Mouse (Mus musculus): ENCODE measurements around the gene Nat8f1. TPM values are rescaled to one million over a fixed set of nuclear protein-coding genes. Genes with fewer than 3 reads are reported as not detected.
"Not testable (repeated sequence)": the region's sequence is repeated elsewhere in the genome, so short reads cannot be mapped to it uniquely, and the experiment has no call there.

The Nat8f1 gene
- polyA plus RNA-seq, 1 experiment from 2014 or later = 3.6 TPM

DNA sequence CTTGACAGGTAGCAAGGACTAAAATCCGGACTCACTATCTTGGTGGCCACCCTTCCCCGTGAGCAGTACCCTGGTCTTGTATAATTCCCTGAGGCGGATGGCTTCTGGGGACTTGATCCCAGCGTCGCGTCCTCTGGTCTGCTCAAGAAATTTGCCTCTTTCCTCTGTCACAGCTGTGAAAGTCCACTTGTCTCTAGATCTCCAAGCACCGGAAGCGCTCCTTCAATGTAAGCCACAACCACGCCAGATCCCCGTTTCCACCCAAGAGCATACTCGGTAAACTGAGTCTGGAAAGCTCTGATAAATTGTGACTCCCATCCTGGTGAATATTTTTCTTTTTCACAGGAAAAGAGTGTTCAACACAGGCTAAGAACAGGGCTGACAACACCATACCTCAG is 347 bp downstream of the Nat8f1 start:
- H3K36me3 ChIP-seq (ENCODE audit: control insufficient read depth, insufficient read depth, low read length) = no peaks in the 10 kb centered on the region
- no peak for ATAC-seq (replicated peaks; ENCODE audit: insufficient number of reproducible peaks, low FRiP score, low TSS enrichment)
- H3K4me3 ChIP-seq (ENCODE audit: low read depth, low read length) = peak overlapping the region; percentile 71
- 5% methylated on average over 11 of the region's 11 CpGs for WGBS (ENCODE audit: insufficient replicate concordance)
- H3K4me1 ChIP-seq (ENCODE audit: control insufficient read depth, insufficient read depth, low read length) = peaks cover 7% of the 10 kb centered on the region
- H3K4me2 ChIP-seq = peak overlapping the region; percentile 83
- H3K9me3 ChIP-seq (replicated peaks; ENCODE audit: control insufficient read depth, low read length) = no peaks in the 10 kb centered on the region
- peak overlapping the region; percentile 89 for H3K9ac ChIP-seq (ENCODE audit: low read depth, low read length)
- no peaks in the 10 kb centered on the region for H3K27me3 ChIP-seq (ENCODE audit: control insufficient read depth, insufficient read depth, low read length)
- peak overlapping the region; percentile 79 for H3K27ac ChIP-seq (ENCODE audit: low read depth, low read length)

- Histone ChIP-seq H3K9me3 (replicated peaks; ENCODE audit: control insufficient read depth, low read length) (no peaks in the 10 kb centered on the region), H3K27ac (ENCODE audit: low read depth, low read length) (no peak within 1 kb of the TSS), H3K4me2 (no peak within 1 kb of the TSS), H3K36me3 (ENCODE audit: control insufficient read depth, insufficient read depth, low read length) (no peaks in the 10 kb centered on the region), H3K4me1 (ENCODE audit: control insufficient read depth, insufficient read depth, low read length) (peaks cover 7% of the 10 kb centered on the region), H3K4me3 (ENCODE audit: low read depth, low read length) (no peak within 1 kb of the TSS), H3K9ac (ENCODE audit: low read depth, low read length) (no peak within 1 kb of the TSS), H3K27me3 (ENCODE audit: control insufficient read depth, insufficient read depth, low read length) (no peaks in the 10 kb centered on the region)
- 77% methylated on average over 3 of the region's 3 CpGs for WGBS (ENCODE audit: insufficient replicate concordance)
- ATAC-seq (replicated peaks; ENCODE audit: insufficient number of reproducible peaks, low FRiP score, low TSS enrichment) = no peak
These were observed 3.9 kb downstream of the Nat8f1 start, which contains the start of gene Tprkb for GRCm38 (mm10) chr6:85911587-85911986. TSS of gene Tprkb (plus strand) at chr6:85911865.

GRCm38 (mm10) chr6:85909704-85910103 is 5.8 kb downstream of the Nat8f1 start:
- ATAC-seq (replicated peaks; ENCODE audit: insufficient number of reproducible peaks, low FRiP score, low TSS enrichment) = no peak
- peaks cover under 1% of the 10 kb centered on the region; the same call in 1 of the 2 replicates for H3K4me1 ChIP-seq (ENCODE audit: control insufficient read depth, insufficient read depth, low read length)
- 92% methylated on average over 1 of the region's 1 CpGs for WGBS (ENCODE audit: insufficient replicate concordance)
- H3K4me2 ChIP-seq = no peak overlapping the region
- no peak overlapping the region for H3K4me3 ChIP-seq (ENCODE audit: low read depth, low read length)
- H3K36me3 ChIP-seq (ENCODE audit: control insufficient read depth, insufficient read depth, low read length) = no peaks in the 10 kb centered on the region
- H3K27ac ChIP-seq (ENCODE audit: low read depth, low read length) = no peak overlapping the region
- H3K9ac ChIP-seq (ENCODE audit: low read depth, low read length) = no peak overlapping the region
- no peaks in the 10 kb centered on the region for H3K9me3 ChIP-seq (replicated peaks; ENCODE audit: control insufficient read depth, low read length)
- no peaks in the 10 kb centered on the region for H3K27me3 ChIP-seq (ENCODE audit: control insufficient read depth, insufficient read depth, low read length)

DNA sequence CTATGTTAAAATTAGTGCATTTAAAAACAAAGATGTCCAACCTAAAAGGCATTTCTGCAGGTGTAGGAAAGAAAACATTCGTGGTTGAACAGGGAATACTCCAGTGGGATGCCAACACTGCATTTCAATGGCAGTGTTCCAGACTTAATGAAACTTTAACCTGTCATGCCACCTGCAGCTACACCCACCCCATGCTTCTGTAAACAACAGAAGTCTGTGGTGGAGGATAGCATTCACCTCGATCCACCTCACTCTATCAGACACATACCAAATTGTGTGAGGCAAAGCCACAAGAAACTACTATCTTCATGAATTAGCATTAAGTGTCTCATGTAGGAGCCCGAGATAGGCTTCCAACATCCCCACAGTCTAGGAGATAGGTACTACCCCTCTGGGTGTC is 7.1 kb downstream of the Nat8f1 start:
- Histone ChIP-seq H3K4me2 (no peak overlapping the region), H3K27ac (ENCODE audit: low read depth, low read length) (no peak overlapping the region), H3K9me3 (replicated peaks; ENCODE audit: control insufficient read depth, low read length) (no peaks in the 10 kb centered on the region), H3K9ac (ENCODE audit: low read depth, low read length) (no peak overlapping the region), H3K4me1 (ENCODE audit: control insufficient read depth, insufficient read depth, low read length) (no peaks in the 10 kb centered on the region), H3K27me3 (ENCODE audit: control insufficient read depth, insufficient read depth, low read length) (no peaks in the 10 kb centered on the region), H3K36me3 (ENCODE audit: control insufficient read depth, insufficient read depth, low read length) (no peaks in the 10 kb centered on the region), H3K4me3 (ENCODE audit: low read depth, low read length) (no peak overlapping the region)
- ATAC-seq (replicated peaks; ENCODE audit: insufficient number of reproducible peaks, low FRiP score, low TSS enrichment) = no peak
- WGBS (ENCODE audit: insufficient replicate concordance) = 68% methylated on average over 3 of the region's 3 CpGs

- H3K36me3 ChIP-seq (ENCODE audit: control insufficient read depth, insufficient read depth, low read length); ATAC-seq (replicated peaks; ENCODE audit: insufficient number of reproducible peaks, low FRiP score, low TSS enrichment); H3K9me3 ChIP-seq (replicated peaks; ENCODE audit: control insufficient read depth, low read length); H3K4me1 ChIP-seq (ENCODE audit: control insufficient read depth, insufficient read depth, low read length); H3K27me3 ChIP-seq (ENCODE audit: control insufficient read depth, insufficient read depth, low read length); H3K9ac ChIP-seq (ENCODE audit: low read depth, low read length); H3K4me3 ChIP-seq (ENCODE audit: low read depth, low read length); H3K27ac ChIP-seq (ENCODE audit: low read depth, low read length); H3K4me2 ChIP-seq: not testable (repeated sequence)
- WGBS (ENCODE audit: insufficient replicate concordance) = 66% methylated on average over 2 of the region's 2 CpGs
These were observed 8.6 kb downstream of the Nat8f1 start for GRCm38 (mm10) chr6:85906911-85907351.

DNA sequence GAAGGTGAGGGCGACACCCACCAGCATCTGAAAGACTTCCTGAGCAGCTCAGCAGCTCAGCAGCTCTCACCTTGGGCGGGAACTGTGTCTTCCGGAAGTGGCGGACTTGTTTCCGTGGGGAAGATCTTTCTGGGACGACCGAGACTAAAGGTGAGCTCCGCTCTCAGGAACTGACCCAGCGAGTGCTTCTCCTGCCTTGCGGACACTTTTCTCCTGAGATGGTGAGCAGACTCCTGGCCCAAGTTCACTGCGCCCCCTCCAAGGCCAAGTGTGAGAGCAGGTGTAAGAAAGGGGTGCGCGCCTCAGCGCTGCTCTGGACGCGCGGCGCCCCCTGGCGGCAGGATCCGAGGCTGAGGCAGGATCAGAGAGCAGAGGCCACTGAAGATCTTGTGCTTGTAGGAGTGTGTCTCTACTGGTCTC is 10.8 kb downstream of the Nat8f1 start, which contains the start of gene Nat8f4:
Gene Nat8f4 (minus strand): TSS at position 243 of the 420 bp plus-strand sequence.
- ATAC-seq (replicated peaks; ENCODE audit: insufficient number of reproducible peaks, low FRiP score, low TSS enrichment); H3K9me3 ChIP-seq (replicated peaks; ENCODE audit: control insufficient read depth, low read length); H3K4me1 ChIP-seq (ENCODE audit: control insufficient read depth, insufficient read depth, low read length); H3K27me3 ChIP-seq (ENCODE audit: control insufficient read depth, insufficient read depth, low read length); H3K36me3 ChIP-seq (ENCODE audit: control insufficient read depth, insufficient read depth, low read length); H3K27ac ChIP-seq (ENCODE audit: low read depth, low read length): not testable (repeated sequence)
- 14% methylated on average over 20 of the region's 20 CpGs for WGBS (ENCODE audit: insufficient replicate concordance)
- Histone ChIP-seq H3K4me2 (peak within 1 kb of the TSS; percentile 53), H3K9ac (ENCODE audit: low read depth, low read length) (0 out of 2 replicates have a peak within 1 kb of the TSS, but pooled peaks have one; percentile 22), H3K4me3 (ENCODE audit: low read depth, low read length) (peak within 1 kb of the TSS; percentile 28)

DNA sequence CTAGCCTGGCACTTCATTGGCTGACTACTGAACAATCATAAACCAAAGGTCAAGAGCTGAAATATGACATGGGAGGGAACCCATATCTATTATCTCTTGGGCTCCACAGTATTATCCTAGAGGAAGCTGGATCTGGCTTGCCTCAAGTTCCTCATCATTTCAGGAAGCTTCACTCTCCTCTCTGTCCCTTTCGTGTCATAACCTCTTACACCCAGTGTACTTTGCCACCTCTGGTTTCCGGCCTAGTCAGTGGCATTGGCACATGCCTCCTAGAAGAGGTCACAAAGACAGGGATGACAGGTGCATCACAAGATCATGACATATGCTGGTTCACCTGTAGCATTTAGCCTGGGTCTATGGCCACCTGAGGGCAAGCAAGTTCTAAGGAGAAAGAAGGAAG is 13.2 kb downstream of the Nat8f1 start:
- Histone ChIP-seq H3K4me1 (ENCODE audit: control insufficient read depth, insufficient read depth, low read length) (no peaks in the 10 kb centered on the region), H3K27ac (ENCODE audit: low read depth, low read length) (no peak overlapping the region), H3K4me2 (no peak overlapping the region), H3K4me3 (ENCODE audit: low read depth, low read length) (no peak overlapping the region), H3K36me3 (ENCODE audit: control insufficient read depth, insufficient read depth, low read length) (no peaks in the 10 kb centered on the region), H3K9me3 (replicated peaks; ENCODE audit: control insufficient read depth, low read length) (no peaks in the 10 kb centered on the region), H3K27me3 (ENCODE audit: control insufficient read depth, insufficient read depth, low read length) (no peaks in the 10 kb centered on the region), H3K9ac (ENCODE audit: low read depth, low read length) (no peak overlapping the region)
- ATAC-seq (replicated peaks; ENCODE audit: insufficient number of reproducible peaks, low FRiP score, low TSS enrichment) = no peak
- WGBS (ENCODE audit: insufficient replicate concordance) = 83% methylated on average over 2 of the region's 2 CpGs

DNA sequence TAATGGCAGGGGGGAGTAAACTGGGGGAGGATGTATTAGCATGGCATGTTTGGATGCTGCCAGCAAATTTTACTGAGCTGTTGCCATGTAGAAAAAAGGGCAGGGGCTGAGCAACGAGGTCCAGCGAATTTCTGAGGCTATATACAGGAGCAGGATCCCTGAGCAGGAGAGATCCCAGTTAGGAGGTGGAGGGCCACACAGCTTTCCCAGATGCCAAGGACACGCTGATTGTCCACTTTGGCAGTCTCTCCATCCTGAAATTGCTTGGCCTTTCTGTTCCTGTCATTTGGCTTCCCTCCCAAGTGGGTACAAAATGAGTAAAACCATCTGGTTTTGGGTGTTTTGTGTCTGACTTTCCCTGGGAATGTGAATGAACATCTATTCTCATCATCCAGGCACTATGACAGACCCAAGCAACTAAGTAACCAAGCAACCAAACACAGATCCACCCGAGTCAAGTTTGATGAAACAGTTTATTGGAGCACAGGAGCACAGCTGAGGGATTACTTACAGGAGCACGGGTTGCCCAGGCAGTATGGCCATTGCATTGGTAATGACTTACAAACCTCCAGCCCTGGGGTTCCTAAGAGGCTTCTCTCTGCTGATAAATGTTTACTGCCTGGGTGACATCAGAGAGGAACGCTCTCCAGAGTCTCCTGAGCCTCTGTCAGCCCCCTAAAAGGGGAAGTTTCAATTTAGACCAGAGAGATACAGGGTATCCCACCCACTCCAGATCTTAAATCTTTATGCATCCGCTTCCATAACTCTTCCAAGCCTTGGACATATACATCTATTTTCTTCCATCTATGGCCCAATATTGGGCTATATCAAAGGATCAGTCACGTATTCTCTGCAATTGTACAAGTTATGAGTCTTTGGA is 16.7 kb downstream of the Nat8f1 start:
- H3K9ac ChIP-seq (ENCODE audit: low read depth, low read length); H3K27ac ChIP-seq (ENCODE audit: low read depth, low read length); H3K36me3 ChIP-seq (ENCODE audit: control insufficient read depth, insufficient read depth, low read length); H3K4me3 ChIP-seq (ENCODE audit: low read depth, low read length); H3K9me3 ChIP-seq (replicated peaks; ENCODE audit: control insufficient read depth, low read length); ATAC-seq (replicated peaks; ENCODE audit: insufficient number of reproducible peaks, low FRiP score, low TSS enrichment); H3K4me1 ChIP-seq (ENCODE audit: control insufficient read depth, insufficient read depth, low read length); H3K4me2 ChIP-seq; H3K27me3 ChIP-seq (ENCODE audit: control insufficient read depth, insufficient read depth, low read length): not testable (repeated sequence)
- 73% methylated on average over 7 of the region's 8 CpGs for WGBS (ENCODE audit: insufficient replicate concordance)

Data from heart, embryonic 11.5 days (tissue).